Mouse (Mus musculus) spleen, adult 2 months (tissue): ENCODE data around the gene Il6ra. TPM values are rescaled to one million over a fixed set of nuclear protein-coding genes. Genes with fewer than 3 reads are reported as not detected.
A peak's percentile ranks its signal among the peaks of the same experiment; 100 is the strongest.

ENCODE experiments used
- DNase-seq, 2 experiments: peaks; one replicate each; pipeline versions ENCODE4 v3.0.0 to v3.0.0-alpha.2; 2012 to 2021; ENCODE audit warnings: low spot score in 2 of 2, low read depth in 1 of 2
- H3K27ac ChIP-seq: fragments of 200-500 bp; 2 replicates; pipeline ENCODE4 v1.5.1; 2012; ENCODE audit warnings: low read length, inconsistent platforms; ENCODE audit not compliant: insufficient read depth
- H3K27me3 ChIP-seq: fragments of 200-500 bp; 2 replicates; pipeline ENCODE4 v1.6.1; 2012; ENCODE audit warnings: mild to moderate bottlenecking, moderate library complexity, low read length, inconsistent platforms; ENCODE audit not compliant: control insufficient read depth, insufficient read depth
- H3K36me3 ChIP-seq: fragments of 200-500 bp; 2 replicates; pipeline ENCODE4 v1.6.1; 2012; ENCODE audit warnings: mild to moderate bottlenecking, low read length, inconsistent platforms; ENCODE audit not compliant: control insufficient read depth, insufficient read depth
- H3K4me1 ChIP-seq: fragments of 200-500 bp; 2 replicates; pipeline ENCODE4 v1.6.1; 2011; ENCODE audit warnings: inconsistent platforms; ENCODE audit not compliant: control insufficient read depth, insufficient read depth, insufficient read length
- H3K4me3 ChIP-seq: fragments of 200-500 bp; 2 replicates; pipeline ENCODE4 v1.5.1; 2011; ENCODE audit warnings: mild to moderate bottlenecking, inconsistent platforms; ENCODE audit not compliant: insufficient read depth, insufficient read length; ENCODE audit errors: extremely low read depth
- CTCF ChIP-seq: fragments of 200-500 bp; IDR thresholded peaks from 2 replicates; pipeline ENCODE4 v1.5.1; 2011; ENCODE audit warnings: mild to moderate bottlenecking, inconsistent platforms; ENCODE audit not compliant: insufficient read depth, insufficient read length, insufficient replicate concordance; ENCODE audit errors: extremely low read depth
- POLR2A ChIP-seq: fragments of 200-500 bp; IDR thresholded peaks from 2 replicates; pipeline ENCODE4 v1.6.1; 2011; ENCODE audit warnings: low read depth, low read length, inconsistent platforms
- WGBS: fragments of 180-500 bp; shearing (Covaris S2); methylation state at CpG from one replicate; pipeline ENCODE4 v1.1.7; 2018; 5-methylcytosine and 5-hydroxymethylcytosine counted together
- polyA plus RNA-seq: library from polyadenylated mRNA; depleted of rRNA; stranded (reverse); fragments of >200 nt; gene quantifications from 2 replicates; pipeline ENCODE4 v1.2.3, GENCODE M21; 2012

Gene Il6ra
- polyA plus RNA-seq, 1 experiment, result 21.4 TPM

DNA sequence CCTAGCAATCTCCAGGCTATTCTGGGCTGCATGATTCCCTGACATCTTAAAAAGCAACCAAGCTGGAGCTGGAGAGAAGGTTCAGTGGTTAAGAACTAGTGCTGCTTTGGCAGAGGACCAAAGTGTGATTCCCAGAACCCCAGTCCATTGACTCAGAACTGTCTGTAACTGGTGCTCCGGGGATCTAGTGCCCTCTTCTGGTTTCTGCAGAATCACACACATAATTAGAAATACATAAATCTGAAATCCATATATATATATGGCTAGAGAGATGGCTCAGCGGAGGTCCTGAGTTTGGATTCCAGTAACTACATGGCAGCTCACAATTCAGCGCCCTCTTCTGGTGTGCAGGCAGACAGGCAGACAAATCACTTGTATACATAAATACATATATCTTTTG is 65.9 kb downstream of the Il6ra start:
- H3K27me3 ChIP-seq, result no peaks in the 10 kb centered on the region
- DNase-seq, result no peak
- H3K36me3 ChIP-seq, result no peaks in the 10 kb centered on the region
- no peak overlapping the region for H3K27ac ChIP-seq
- H3K4me1 ChIP-seq, result peaks cover 6% of the 10 kb centered on the region; the same call in 1 of the 2 replicates
- WGBS, result 90% methylated on average over 3 of the region's 3 CpGs
- TF ChIP-seq CTCF (no peak), POLR2A (no peak)
- H3K4me3 ChIP-seq, result no peak overlapping the region

DNA sequence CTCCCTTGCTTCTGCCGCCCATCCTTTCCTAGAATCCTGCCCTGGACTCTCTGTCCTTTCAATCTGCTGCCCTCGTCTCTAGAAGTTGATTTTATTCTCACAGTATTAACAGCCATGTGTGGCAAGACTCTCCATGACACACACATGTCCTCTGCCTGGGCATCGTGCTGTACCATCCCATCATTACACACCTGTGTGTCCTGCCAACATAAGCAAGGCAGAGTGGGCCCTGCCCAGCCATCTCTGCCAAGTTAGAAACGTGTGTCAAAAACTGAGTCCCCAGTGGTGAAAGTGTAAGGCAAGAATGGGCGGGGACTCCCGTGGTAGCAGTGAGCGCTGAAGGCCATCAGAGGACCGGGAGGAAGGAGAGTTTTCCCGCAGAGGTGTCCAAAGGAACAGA is 67.2 kb downstream of the Il6ra start:
- Histone ChIP-seq H3K4me1 (peaks cover 6% of the 10 kb centered on the region; the same call in 1 of the 2 replicates), H3K4me3 (no peak overlapping the region), H3K27me3 (no peaks in the 10 kb centered on the region), H3K36me3 (no peaks in the 10 kb centered on the region), H3K27ac (no peak overlapping the region)
- DNase-seq, result no peak
- 89% methylated on average over 9 of the region's 9 CpGs for whole genome bisulfite sequencing
- no peak for TF ChIP-seq CTCF
- no peak for TF ChIP-seq POLR2A

DNA sequence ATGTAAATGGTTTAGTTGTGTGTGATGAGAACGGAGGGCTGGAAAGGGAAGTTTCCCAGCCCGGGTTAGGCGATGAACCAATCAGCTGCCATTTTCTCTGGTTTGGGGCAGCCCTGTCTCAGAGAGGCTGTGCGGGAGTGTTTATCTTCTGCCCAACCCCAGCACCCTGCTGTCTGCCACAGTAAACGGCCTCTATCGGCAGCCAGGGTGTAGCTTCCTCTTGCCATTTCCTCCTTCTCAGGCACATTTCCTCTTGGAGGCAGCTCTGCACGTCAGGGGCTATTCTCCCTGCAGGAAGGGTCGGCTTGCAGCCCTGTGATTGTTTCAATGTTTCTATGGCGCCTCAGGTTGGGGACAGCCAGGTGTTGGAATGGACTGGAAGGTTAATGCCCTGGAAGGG is 69.8 kb downstream of the Il6ra start:
- Histone ChIP-seq H3K4me3 (no peak overlapping the region), H3K27me3 (no peaks in the 10 kb centered on the region), H3K4me1 (peaks cover 6% of the 10 kb centered on the region; the same call in 1 of the 2 replicates), H3K27ac (no peak overlapping the region), H3K36me3 (no peaks in the 10 kb centered on the region)
- TF ChIP-seq CTCF (peak; percentile 21; the same call in 1 of the 2 replicates), POLR2A (no peak)
- peak; percentile 27 to 50 for DNase-seq
- 8% methylated on average over 9 of the region's 9 CpGs for WGBS

DNA sequence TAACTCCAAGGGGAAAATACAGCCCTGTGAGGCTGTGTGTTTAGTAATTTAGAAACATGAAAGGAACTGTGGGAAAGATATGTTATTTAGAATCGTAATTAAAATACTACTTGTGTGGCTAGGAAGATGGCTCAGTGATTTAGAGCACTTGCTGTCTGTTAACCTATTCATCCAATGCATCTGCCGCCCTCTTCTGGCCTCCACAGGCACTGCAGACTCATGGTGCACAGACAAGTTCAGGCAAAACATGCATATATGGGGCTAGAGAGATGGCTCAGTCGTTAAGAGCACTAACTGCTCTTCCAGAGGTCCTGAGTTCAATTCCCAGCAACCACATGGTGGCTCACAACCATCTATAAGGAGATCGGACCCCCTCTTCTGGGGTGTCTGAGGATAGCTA is 70.7 kb downstream of the Il6ra start:
- no peak for TF ChIP-seq POLR2A
- peak; percentile 25; the same call in 1 of the 2 replicates for TF ChIP-seq CTCF
- Histone ChIP-seq H3K27me3 (no peaks in the 10 kb centered on the region), H3K27ac (no peak overlapping the region), H3K4me1 (peaks cover 6% of the 10 kb centered on the region; the same call in 1 of the 2 replicates), H3K36me3 (no peaks in the 10 kb centered on the region), H3K4me3 (no peak overlapping the region)
- 85% methylated on average over 4 of the region's 4 CpGs for WGBS
- DNase-seq, result peak in 1 of 2 experiments; percentile 31

DNA sequence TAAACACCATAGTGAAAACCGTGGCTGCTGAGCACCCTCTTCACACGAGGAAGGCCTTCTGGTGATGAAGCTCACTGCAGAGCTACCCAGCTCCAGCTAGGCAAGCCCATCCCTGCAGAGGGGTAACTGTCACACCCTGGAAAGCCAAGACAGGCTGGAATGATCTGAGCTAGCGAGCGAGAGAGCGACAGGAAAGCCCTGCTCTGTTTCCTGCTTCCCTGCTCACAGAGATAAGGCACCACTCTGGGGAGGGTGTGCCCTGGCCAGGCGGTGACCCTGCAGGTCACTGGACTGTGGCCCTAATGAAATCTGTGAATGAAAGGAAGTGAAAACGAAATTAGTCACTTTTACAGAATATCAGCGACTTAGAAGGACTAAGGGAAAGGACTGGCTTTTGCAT is 77.6 kb downstream of the Il6ra start:
- Histone ChIP-seq H3K27me3 (peaks cover 13% of the 10 kb centered on the region), H3K4me1 (peaks cover 10% of the 10 kb centered on the region), H3K4me3 (no peak overlapping the region), H3K36me3 (no peaks in the 10 kb centered on the region), H3K27ac (no peak overlapping the region)
- WGBS, result 51% methylated on average over 8 of the region's 8 CpGs
- no peak for DNase-seq
- no peak for TF ChIP-seq CTCF
- no peak for TF ChIP-seq POLR2A

DNA sequence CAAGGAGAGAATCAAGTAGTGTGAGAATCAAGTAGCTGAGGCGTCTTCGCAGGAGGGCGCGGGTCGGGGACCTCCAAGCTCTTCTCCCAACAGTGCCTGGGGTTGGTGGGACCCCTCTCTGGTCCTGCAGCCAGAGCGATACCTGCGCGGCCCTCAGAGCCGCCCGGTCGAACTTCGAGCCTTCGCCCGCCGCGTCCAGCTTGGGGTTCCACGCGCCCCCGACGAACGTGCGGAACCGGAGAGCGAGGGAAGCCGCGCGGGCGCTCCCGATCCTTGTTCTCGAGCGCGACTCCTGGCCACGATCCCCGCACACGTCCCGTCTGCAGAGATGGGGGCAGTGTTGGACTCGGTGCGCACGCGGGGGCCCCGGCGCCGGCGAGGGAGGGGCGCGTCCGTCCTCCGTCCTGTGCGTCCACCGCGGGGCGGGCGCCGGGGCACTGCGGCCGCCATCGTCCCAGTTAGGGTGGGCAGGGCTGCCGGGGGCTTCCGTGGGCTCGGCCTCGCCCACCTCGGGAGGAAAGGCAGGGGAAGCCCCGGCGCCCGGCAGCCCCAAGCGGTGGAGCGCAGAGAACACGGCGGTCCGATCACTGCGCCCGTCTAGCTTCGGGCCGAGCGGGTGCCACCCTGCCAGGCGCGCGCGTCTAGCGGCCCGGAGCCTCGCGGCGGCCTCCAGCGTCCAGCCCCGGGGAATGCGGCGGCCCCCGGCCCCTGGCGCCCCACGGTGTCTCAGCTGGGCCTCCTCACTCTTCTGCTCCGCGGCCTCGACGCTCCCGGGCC is 82.0 kb downstream of the Il6ra start, which contains the start of gene She:
Gene She (plus strand): TSS at position 556 of the 777 bp plus-strand sequence.
- WGBS, result 9% methylated on average over 83 of the region's 96 CpGs
- no peak within 1 kb of the TSS for H3K27ac ChIP-seq
- peak within 1 kb of the TSS; percentile 45 for H3K4me3 ChIP-seq
- TF ChIP-seq CTCF (no peak), POLR2A (no peak)
- H3K4me1 ChIP-seq, result peaks cover 10% of the 10 kb centered on the region
- DNase-seq, result no peak
- peaks cover 14% of the 10 kb centered on the region for H3K27me3 ChIP-seq
- H3K36me3 ChIP-seq, result no peaks in the 10 kb centered on the region

DNA sequence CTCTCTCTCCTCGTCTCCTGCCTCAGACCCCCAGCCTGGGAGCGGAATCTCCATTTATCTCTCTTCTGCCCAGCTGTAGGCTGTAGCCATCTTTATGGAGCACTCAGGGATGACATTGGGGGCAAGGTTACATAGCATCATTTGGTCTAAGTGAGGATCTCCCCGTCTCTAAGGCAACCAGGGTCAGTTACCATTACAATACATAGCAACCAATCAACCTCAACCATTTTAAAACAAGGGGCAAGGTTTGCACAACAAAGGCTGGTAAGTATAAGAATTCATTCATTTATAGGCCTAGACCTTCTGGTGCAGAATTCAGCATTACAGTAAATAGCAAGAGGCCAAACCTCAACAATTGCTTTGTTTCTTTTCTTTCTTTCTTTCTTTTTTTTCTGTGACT is 86.7 kb downstream of the Il6ra start:
- Histone ChIP-seq H3K4me1 (peaks cover 8% of the 10 kb centered on the region), H3K27ac (no peak overlapping the region), H3K27me3 (peaks cover 8% of the 10 kb centered on the region), H3K4me3 (no peak overlapping the region), H3K36me3 (no peaks in the 10 kb centered on the region)
- no peak for DNase-seq
- TF ChIP-seq POLR2A, result no peak
- WGBS, result 91% methylated on average over 3 of the region's 3 CpGs
